Mouse (Mus musculus): ENCODE measurements around the gene Ina.

DNA sequence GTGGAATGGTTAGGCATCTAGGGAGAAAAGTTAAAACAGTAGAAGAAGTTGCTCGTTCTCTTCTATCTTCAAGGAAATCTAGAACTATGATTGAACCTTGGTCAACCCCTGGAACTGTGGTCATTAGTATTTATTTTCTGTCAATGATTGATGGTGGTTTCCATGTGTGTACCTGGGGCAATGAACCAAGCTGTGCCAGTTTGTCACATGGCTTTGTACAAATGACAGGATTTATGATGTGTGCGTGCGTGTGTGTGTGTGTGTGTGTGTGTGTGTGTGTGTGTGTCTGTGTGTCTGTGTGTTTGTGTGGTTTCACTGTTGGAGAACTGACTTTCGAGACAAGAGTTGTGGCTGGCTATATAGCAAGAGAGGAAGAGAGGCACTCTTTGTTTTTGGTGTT is 39.0 kb downstream of the Ina start:
- TF ChIP-seq CTCF (IDR thresholded peaks at IDR 0.05; ENCODE audit: control insufficient read depth, insufficient read depth, low read length), result no peak
- no peak for TF ChIP-seq POLR2A (IDR thresholded peaks at IDR 0.05; ENCODE audit: borderline replicate concordance, control insufficient read depth, low read depth, low read length)

Measured in bone marrow, adult 2 months (tissue).